Mouse (Mus musculus) liver, adult 2 months (tissue): ENCODE measurements around the gene Tmbim4. TPM values are rescaled to one million over a fixed set of nuclear protein-coding genes. Genes with fewer than 3 reads are reported as not detected.

Source experiments
- DNase-seq: peaks from one replicate; pipeline ENCODE4 v3.0.0-alpha.2; 2011; ENCODE audit warnings: low read depth, low spot score; ENCODE audit errors: extremely low read depth
- H3K27ac ChIP-seq: fragments of 200-500 bp; replicated peaks from 2 replicates; pipeline ENCODE4 v1.5.1; 2012; ENCODE audit warnings: low read depth, mild to moderate bottlenecking, control low read depth, inconsistent platforms, low read length; ENCODE audit not compliant: insufficient read depth
- H3K27me3 ChIP-seq: fragments of 200-500 bp; 2 replicates; pipeline ENCODE4 v1.6.1; 2012; ENCODE audit warnings: mild to moderate bottlenecking, moderate library complexity, low read length, inconsistent platforms; ENCODE audit not compliant: control insufficient read depth, insufficient read depth
- H3K36me3 ChIP-seq: fragments of 200-500 bp; 2 replicates; pipeline ENCODE4 v1.6.1; 2012; ENCODE audit warnings: low read length, inconsistent platforms; ENCODE audit not compliant: control insufficient read depth, insufficient read depth
- H3K4me1 ChIP-seq: fragments of 200-500 bp; 2 replicates; pipeline ENCODE4 v1.6.1; 2011; ENCODE audit warnings: low read length; ENCODE audit not compliant: control insufficient read depth, insufficient read depth
- H3K4me3 ChIP-seq: fragments of 200-500 bp; 2 replicates; pipeline ENCODE4 v1.5.1; 2011; ENCODE audit warnings: low read depth, mild to moderate bottlenecking, control low read depth, low read length, moderate library complexity; ENCODE audit not compliant: insufficient read depth
- H3K79me2 ChIP-seq: fragments of 200-500 bp; 2 replicates; pipeline ENCODE4 v1.6.1; 2012; ENCODE audit warnings: inconsistent platforms, mild to moderate bottlenecking, low read length, moderate library complexity; ENCODE audit not compliant: control insufficient read depth, insufficient read depth
- H3K9ac ChIP-seq: fragments of 200-500 bp; 2 replicates; pipeline ENCODE4 v1.6.1; 2012; ENCODE audit warnings: low read depth, mild to moderate bottlenecking, control low read depth, inconsistent platforms, low read length
- CTCF ChIP-seq: fragments of 200-500 bp; IDR thresholded peaks from 2 replicates; pipeline ENCODE4 v1.5.1; 2011; ENCODE audit warnings: low read depth, low read length, control low read depth
- POLR2A ChIP-seq: fragments of 200-500 bp; IDR thresholded peaks from 2 replicates; pipeline ENCODE4 v1.6.1; 2011; ENCODE audit warnings: low read length, control low read depth; ENCODE audit not compliant: insufficient read depth; ENCODE audit errors: extremely low read depth
- WGBS: fragments of 180-500 bp; shearing (Covaris S2); methylation state at CpG from one replicate; pipeline ENCODE4 v1.1.7; 2018; 5-methylcytosine and 5-hydroxymethylcytosine counted together
- polyA plus RNA-seq: library from polyadenylated mRNA; depleted of rRNA; stranded (reverse); fragments of >200 nt; gene quantifications from 2 replicates; pipeline ENCODE4 v1.2.3, GENCODE M21; 2012
- total RNA-seq: library from RNA; depleted of rRNA; stranded (reverse); fragments of >200 nt; gene quantifications from 2 replicates; pipeline ENCODE4 v1.2.3, GENCODE M21; 2014

Gene Tmbim4
- total and polyA plus RNA-seq, 2 experiments, result 97.6 to 346 TPM

DNA sequence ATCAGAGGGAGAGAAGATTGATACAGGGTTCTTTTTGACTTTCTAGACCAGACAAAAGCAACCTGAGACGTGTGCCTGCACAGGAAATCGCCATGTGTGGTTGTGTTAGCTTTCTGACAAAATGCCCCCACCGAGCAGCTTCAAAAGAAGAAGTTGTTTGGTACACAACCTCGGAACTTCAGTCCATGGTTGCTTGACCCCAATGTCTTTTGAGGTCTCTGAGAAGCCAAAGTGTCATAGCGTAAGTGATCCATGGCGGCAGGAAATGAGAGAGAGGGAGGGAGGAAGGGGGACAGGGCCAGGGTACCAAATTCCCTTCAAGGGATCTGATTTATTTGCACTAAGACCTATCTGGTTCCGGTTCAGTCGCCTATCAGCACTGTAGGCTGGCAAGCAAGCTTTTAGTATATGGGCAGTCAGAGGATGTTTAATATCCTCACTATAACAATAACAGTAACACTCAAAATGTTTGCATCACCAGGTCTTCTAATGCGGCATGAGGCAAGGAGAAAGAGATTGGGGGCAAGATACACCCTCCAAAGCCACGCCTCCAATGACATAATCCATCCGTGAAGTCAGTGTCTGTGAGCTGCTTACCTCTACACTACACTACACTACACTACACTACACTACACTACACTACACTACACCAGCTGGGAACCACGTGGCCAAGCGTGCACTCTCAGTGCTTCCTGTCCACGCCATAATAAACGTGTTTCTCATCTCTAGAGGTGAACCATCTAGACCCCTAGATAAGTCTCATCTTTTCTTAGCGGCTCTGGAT lies 1.3 kb downstream of the Tmbim4 start:
- no peak for DNase-seq
- Histone ChIP-seq H3K9ac (no peak overlapping the region), H3K36me3 (no peaks in the 10 kb centered on the region), H3K27ac (no peak overlapping the region), H3K27me3 (no peaks in the 10 kb centered on the region), H3K4me1 (0 out of 2 replicates have a peak, but pooled peaks cover 1% of the 10 kb centered on the region), H3K79me2 (no peaks in the 10 kb centered on the region), H3K4me3 (no peak overlapping the region)
- 73% methylated on average over 16 of the region's 16 CpGs for WGBS
- no peak for TF ChIP-seq POLR2A
- TF ChIP-seq CTCF, result no peak

DNA sequence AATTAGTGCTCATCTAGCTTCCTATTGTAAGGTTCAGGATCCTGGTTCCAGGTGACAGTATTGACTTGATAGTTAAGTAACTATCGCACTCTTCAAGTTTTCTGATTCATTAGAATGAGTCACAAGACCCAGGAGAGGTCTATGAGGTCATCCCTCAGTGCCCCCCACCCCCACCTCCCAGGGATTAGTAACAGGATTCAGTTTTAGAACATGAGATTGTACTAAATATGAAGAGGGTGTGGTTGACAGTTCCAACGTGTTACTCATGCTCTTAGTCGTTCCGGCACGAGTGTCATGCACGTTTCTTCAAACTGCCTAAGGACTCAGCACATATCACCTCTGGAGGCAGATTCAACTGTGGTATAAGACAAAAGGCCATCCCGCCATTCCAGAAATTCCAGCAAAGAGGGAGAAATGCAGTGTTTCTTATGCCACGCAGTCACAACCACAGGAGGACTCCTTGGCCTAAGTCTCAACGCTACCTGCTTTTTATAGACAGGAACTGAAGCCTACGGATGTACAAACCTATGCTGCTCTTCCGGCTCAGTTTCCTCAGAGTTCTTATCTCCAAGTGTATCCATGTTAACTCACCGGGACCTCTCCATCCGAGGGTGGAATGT lies 3.3 kb downstream of the Tmbim4 start:
- DNase-seq, result no peak
- Histone ChIP-seq H3K36me3 (no peaks in the 10 kb centered on the region), H3K4me1 (peaks cover 4% of the 10 kb centered on the region), H3K79me2 (peaks cover 7% of the 10 kb centered on the region; the same call in 1 of the 2 replicates), H3K27me3 (no peaks in the 10 kb centered on the region), H3K27ac (no peak overlapping the region), H3K4me3 (no peak overlapping the region), H3K9ac (no peak overlapping the region)
- TF ChIP-seq CTCF (no peak), POLR2A (no peak)
- 82% methylated on average over 13 of the region's 13 CpGs for WGBS

DNA sequence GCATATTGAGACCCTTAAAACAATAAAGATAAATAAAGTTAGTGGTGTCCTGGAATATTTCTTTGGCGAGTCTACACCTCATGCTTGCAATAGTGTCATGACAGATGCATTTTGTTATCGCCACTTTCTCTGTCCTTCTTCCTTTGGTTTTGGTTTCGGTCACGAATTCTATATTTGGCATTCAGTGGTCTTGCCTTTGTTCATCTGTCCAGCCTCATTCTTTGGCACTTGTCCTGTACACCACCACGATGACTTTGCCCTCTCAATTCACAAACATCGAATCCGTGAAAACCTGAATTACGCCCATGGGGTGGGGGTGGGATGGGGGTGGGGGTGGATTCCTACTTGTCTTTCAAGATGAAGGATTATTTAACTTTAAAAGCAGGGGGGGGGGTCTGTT lies 6.6 kb downstream of the Tmbim4 start:
- 81% methylated on average over 8 of the region's 8 CpGs for WGBS
- no peak for TF ChIP-seq POLR2A
- no peak for TF ChIP-seq CTCF
- no peak for DNase-seq
- peak overlapping the region; percentile 24; the same call in 1 of the 2 replicates for H3K4me3 ChIP-seq
- no peak overlapping the region for H3K27ac ChIP-seq
- H3K27me3 ChIP-seq, result no peaks in the 10 kb centered on the region
- peaks cover 16% of the 10 kb centered on the region; the same call in 1 of the 2 replicates for H3K79me2 ChIP-seq
- H3K36me3 ChIP-seq, result no peaks in the 10 kb centered on the region
- no peak overlapping the region for H3K9ac ChIP-seq
- H3K4me1 ChIP-seq, result peaks cover 5% of the 10 kb centered on the region

DNA sequence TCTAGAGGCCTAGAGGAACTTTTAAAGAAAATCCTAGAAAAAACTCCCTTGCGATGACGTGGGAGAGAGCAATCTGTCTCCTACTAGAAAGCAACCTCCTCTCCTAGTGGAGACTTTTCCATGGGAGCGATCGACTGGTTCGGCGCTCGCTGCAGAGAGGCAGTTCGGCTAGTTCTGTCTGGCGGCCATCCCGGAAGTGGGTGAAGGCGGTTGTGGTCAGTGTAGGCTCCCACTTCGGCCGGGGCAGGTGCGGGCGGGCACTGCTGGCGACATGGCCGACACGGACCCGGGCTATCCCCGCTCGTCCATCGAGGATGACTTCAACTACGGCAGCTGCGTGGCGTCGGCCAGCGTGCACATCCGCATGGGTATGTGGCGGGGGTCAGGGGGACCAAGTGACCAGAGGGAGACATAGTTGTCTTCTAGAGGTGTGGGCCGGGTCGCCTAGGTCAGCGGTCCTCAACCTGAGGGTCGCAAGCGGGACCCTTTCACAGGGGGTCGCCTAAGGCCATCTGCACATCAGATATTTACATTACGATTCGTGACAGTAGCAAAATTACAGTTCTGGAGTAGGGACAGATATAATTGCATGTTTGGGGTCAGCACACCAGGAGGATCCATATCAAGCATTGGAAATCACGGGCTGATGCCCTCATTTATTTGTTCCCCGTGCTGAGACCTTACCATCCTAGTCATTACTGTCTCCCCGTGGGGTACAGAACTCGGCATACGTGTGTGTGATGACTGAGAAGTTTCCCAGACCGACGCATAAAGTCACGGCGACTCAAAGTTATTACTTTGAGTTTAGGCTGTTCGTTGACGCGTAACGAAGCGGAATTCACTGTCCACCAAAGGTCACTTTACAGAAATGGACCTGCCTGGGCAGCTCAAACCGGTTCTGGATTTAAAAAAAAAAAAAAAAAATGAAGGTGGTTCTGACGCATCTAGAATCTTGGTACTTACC lies 7.5 kb downstream of the Tmbim4 start:
- Histone ChIP-seq H3K27me3 (no peaks in the 10 kb centered on the region), H3K9ac (peak overlapping the region; percentile 97), H3K4me3 (peak overlapping the region; percentile 83), H3K27ac (peak overlapping the region; percentile 41; the same call in 1 of the 2 replicates), H3K36me3 (no peaks in the 10 kb centered on the region), H3K4me1 (peaks cover 5% of the 10 kb centered on the region), H3K79me2 (peaks cover 16% of the 10 kb centered on the region; the same call in 1 of the 2 replicates)
- under 1% methylated on average over 53 of the region's 53 CpGs for WGBS
- peak; percentile 78 for DNase-seq
- TF ChIP-seq CTCF (peak; percentile 51), POLR2A (peak; percentile 75)

DNA sequence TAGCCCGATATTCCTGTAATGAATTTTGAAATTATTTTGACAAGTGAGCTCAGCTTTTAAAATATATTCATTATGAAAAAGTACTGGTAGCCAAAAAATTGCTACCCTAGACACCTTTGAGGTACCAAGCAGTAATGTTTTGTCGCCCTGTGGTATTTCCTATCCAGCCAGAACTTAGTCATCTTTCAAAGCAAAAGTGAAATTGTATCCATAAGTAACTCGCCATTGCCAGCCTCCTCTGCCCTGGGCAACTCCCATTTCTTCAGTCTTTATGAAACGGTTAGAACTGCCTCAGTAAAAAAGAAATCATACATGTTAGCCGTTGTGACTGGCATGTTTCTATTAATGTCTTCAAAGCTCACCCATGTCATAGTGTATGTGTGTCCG lies 8.1 kb downstream of the Tmbim4 start:
- H3K27me3 ChIP-seq, result no peaks in the 10 kb centered on the region
- TF ChIP-seq CTCF (no peak), POLR2A (no peak)
- peak overlapping the region; percentile 27 for H3K4me3 ChIP-seq
- H3K36me3 ChIP-seq, result no peaks in the 10 kb centered on the region
- H3K4me1 ChIP-seq, result peaks cover 5% of the 10 kb centered on the region
- no peak overlapping the region for H3K9ac ChIP-seq
- WGBS, result 32% methylated on average over 6 of the region's 6 CpGs
- no peak overlapping the region for H3K27ac ChIP-seq
- peaks cover 16% of the 10 kb centered on the region; the same call in 1 of the 2 replicates for H3K79me2 ChIP-seq
- peak; percentile 25 for DNase-seq
